Mouse (Mus musculus) liver, adult 2 months (tissue): ENCODE results near the gene Itpka.

Experiments used
- CTCF ChIP-seq: fragments of 200-500 bp; IDR thresholded peaks from 2 replicates; pipeline ENCODE4 v1.5.1; 2011; ENCODE audit warnings: low read depth, low read length, control low read depth
- POLR2A ChIP-seq: fragments of 200-500 bp; IDR thresholded peaks from 2 replicates; pipeline ENCODE4 v1.6.1; 2011; ENCODE audit warnings: low read length, control low read depth; ENCODE audit not compliant: insufficient read depth; ENCODE audit errors: extremely low read depth

GRCm38 (mm10) chr2:119789996-119790395, 47.9 kb downstream of the Itpka start:
- TF ChIP-seq POLR2A (no peak), CTCF (no peak)
